Mouse (Mus musculus) intestine, postnatal 0 days (tissue): ENCODE data around the gene Pcgf5. TPM values are rescaled to one million over a fixed set of nuclear protein-coding genes. Genes with fewer than 3 reads are reported as not detected.
A peak's percentile ranks its signal among the peaks of the same experiment; 100 is the strongest.

Experiments
- ATAC-seq: fragments of 200-750 bp; cut with Nextera tagmentation; 2 replicates; pipeline ENCODE4 v1.8.0; 2017; ENCODE audit warnings: mild to moderate bottlenecking, moderate TSS enrichment, moderate library complexity
- H3K27ac ChIP-seq: fragments of 300-500 bp; sonication (generic); 2 replicates; pipeline ENCODE4 v1.5.1; 2014; ENCODE audit warnings: mild to moderate bottlenecking, low read depth, low read length, moderate library complexity
- H3K27me3 ChIP-seq: fragments of 300-500 bp; sonication (generic); replicated peaks from 2 replicates; pipeline ENCODE4 v1.6.1; 2014; ENCODE audit warnings: low read length, mixed read lengths; ENCODE audit not compliant: control insufficient read depth, insufficient read depth
- H3K36me3 ChIP-seq: fragments of 300-500 bp; sonication (generic); 2 replicates; pipeline ENCODE4 v1.6.1; 2014; ENCODE audit warnings: mild to moderate bottlenecking, moderate library complexity; ENCODE audit not compliant: control insufficient read depth, insufficient read depth
- H3K4me1 ChIP-seq: fragments of 300-500 bp; sonication (generic); replicated peaks from 2 replicates; pipeline ENCODE4 v1.6.1; 2014; ENCODE audit warnings: antibody characterized with exemption, low read length, mixed read lengths; ENCODE audit not compliant: control insufficient read depth, insufficient read depth
- H3K4me2 ChIP-seq: fragments of 300-500 bp; sonication (generic); replicated peaks from 2 replicates; pipeline ENCODE4 v1.6.1; 2014; ENCODE audit warnings: low read depth, mild to moderate bottlenecking, moderate library complexity
- H3K4me3 ChIP-seq: fragments of 300-500 bp; sonication (generic); 2 replicates; pipeline ENCODE4 v1.5.1; 2014; ENCODE audit warnings: low read depth, low read length
- H3K9ac ChIP-seq: fragments of 300-500 bp; sonication (generic); 2 replicates; pipeline ENCODE4 v1.6.1; 2014; ENCODE audit warnings: mild to moderate bottlenecking, low read depth, low read length
- H3K9me3 ChIP-seq: fragments of 300-500 bp; sonication (generic); 2 replicates; pipeline ENCODE4 v1.6.1; 2016; ENCODE audit warnings: mixed run types; ENCODE audit not compliant: control insufficient read depth
- CTCF ChIP-seq: sonication (generic); IDR thresholded peaks from 2 replicates; pipeline ENCODE4 v1.5.1; 2016; ENCODE audit warnings: low read depth, mild to moderate bottlenecking, control low read depth, antibody characterized with exemption, moderate library complexity
- whole genome bisulfite sequencing: fragments of 180-500 bp; shearing (Covaris S2); extraction: QIAGEN DNeasy Blood & Tissue Kit; methylation state at CpG from one replicate; pipeline ENCODE4 v1.1.7; 2014; 5-methylcytosine and 5-hydroxymethylcytosine counted together
- polyA plus RNA-seq: library from polyadenylated mRNA; unstranded; fragments of >200 nt; fragmentation: Nextera tagmentation; extraction: Ambion mirVana; gene quantifications from 2 replicates; pipeline ENCODE4 v1.2.1, GENCODE M21; 2015

Pcgf5 gene
- polyA plus RNA-seq, 1 experiment from 2014 or later = 21.4 TPM

GRCm38 (mm10) chr19:36328678-36329077, 19.4 kb upstream of the Pcgf5 start:
- no peaks in the 10 kb centered on the region for H3K27me3 ChIP-seq
- no peak overlapping the region for H3K9ac ChIP-seq
- H3K4me1 ChIP-seq = no peaks in the 10 kb centered on the region
- WGBS = 19% methylated on average over 5 of the region's 5 CpGs
- peak; percentile 70 for ATAC-seq
- H3K27ac ChIP-seq = no peak overlapping the region
- H3K4me3 ChIP-seq = no peak overlapping the region
- no peaks in the 10 kb centered on the region for H3K36me3 ChIP-seq
- no peak overlapping the region for H3K4me2 ChIP-seq
- H3K9me3 ChIP-seq = no peaks in the 10 kb centered on the region
- no peak for TF ChIP-seq CTCF

- Histone ChIP-seq H3K4me1 (no peaks in the 10 kb centered on the region), H3K27ac (no peak overlapping the region), H3K9me3 (no peaks in the 10 kb centered on the region), H3K36me3 (no peaks in the 10 kb centered on the region), H3K27me3 (peaks cover 9% of the 10 kb centered on the region), H3K9ac (0 out of 2 replicates have a peak overlapping the region, but pooled peaks have one; percentile 68), H3K4me3 (peak overlapping the region; percentile 73; the same call in 1 of the 2 replicates), H3K4me2 (peak overlapping the region; percentile 100)
- no peak for ATAC-seq
- WGBS = 21% methylated on average over 6 of the region's 6 CpGs
- TF ChIP-seq CTCF = no peak
These were observed 733 bp upstream of the Pcgf5 start for GRCm38 (mm10) chr19:36347376-36347775.

- ATAC-seq = no peak
- Histone ChIP-seq H3K27me3 (peaks cover 9% of the 10 kb centered on the region), H3K4me1 (no peaks in the 10 kb centered on the region), H3K36me3 (no peaks in the 10 kb centered on the region), H3K4me2 (peak overlapping the region; percentile 100), H3K4me3 (peak overlapping the region; percentile 73), H3K27ac (peak overlapping the region; percentile 79; the same call in 1 of the 2 replicates), H3K9me3 (no peaks in the 10 kb centered on the region), H3K9ac (peak overlapping the region; percentile 68)
- TF ChIP-seq CTCF = no peak
- WGBS = 4% methylated on average over 11 of the region's 11 CpGs
These were observed 313 bp upstream of the Pcgf5 start for GRCm38 (mm10) chr19:36347831-36348160.

- Histone ChIP-seq H3K4me3 (peak overlapping the region; percentile 73), H3K27me3 (peaks cover 9% of the 10 kb centered on the region), H3K27ac (peak overlapping the region; percentile 79), H3K9me3 (no peaks in the 10 kb centered on the region), H3K9ac (peak overlapping the region; percentile 68), H3K4me1 (no peaks in the 10 kb centered on the region), H3K36me3 (no peaks in the 10 kb centered on the region), H3K4me2 (peak overlapping the region; percentile 100)
- WGBS = under 1% methylated on average over 81 of the region's 85 CpGs
- TF ChIP-seq CTCF = no peak
- peak; percentile 79 for ATAC-seq
These were observed 835 bp downstream of the Pcgf5 start for GRCm38 (mm10) chr19:36348801-36349486.

- peak overlapping the region; percentile 73 for H3K4me3 ChIP-seq
- ATAC-seq = no peak
- H3K4me2 ChIP-seq = peak overlapping the region; percentile 100
- H3K27me3 ChIP-seq = peaks cover 9% of the 10 kb centered on the region
- no peak overlapping the region for H3K27ac ChIP-seq
- no peaks in the 10 kb centered on the region for H3K36me3 ChIP-seq
- no peaks in the 10 kb centered on the region for H3K9me3 ChIP-seq
- TF ChIP-seq CTCF = no peak
- H3K9ac ChIP-seq = no peak overlapping the region
- 7% methylated on average over 15 of the region's 15 CpGs for whole genome bisulfite sequencing
- H3K4me1 ChIP-seq = no peaks in the 10 kb centered on the region
These were observed 1.4 kb downstream of the Pcgf5 start for GRCm38 (mm10) chr19:36349487-36349955.

- 85% methylated on average over 11 of the region's 11 CpGs for WGBS
- H3K4me3 ChIP-seq = no peak overlapping the region
These were observed 2.1 kb downstream of the Pcgf5 start for GRCm38 (mm10) chr19:36350181-36350580.

More at GRCm38 (mm10) chr19:36350181-36350580, 2.1 kb downstream of the Pcgf5 start:
- Histone ChIP-seq H3K27ac (no peak overlapping the region), H3K4me2 (no peak overlapping the region), H3K4me1 (no peaks in the 10 kb centered on the region), H3K9me3 (no peaks in the 10 kb centered on the region), H3K36me3 (no peaks in the 10 kb centered on the region), H3K9ac (no peak overlapping the region), H3K27me3 (peaks cover 9% of the 10 kb centered on the region)
- no peak for TF ChIP-seq CTCF
- no peak for ATAC-seq
